Mouse (Mus musculus): ENCODE measurements around the gene Dynll2.
"Not testable (repeated sequence)": the region's sequence is repeated elsewhere in the genome, so short reads cannot be mapped to it uniquely, and the experiment has no call there.

The Dynll2 gene

GRCm38 (mm10) chr11:87987861-87988260, 528 bp upstream of the Dynll2 start:
- no peak for DNase-seq (ENCODE audit: low spot score in 2 of 2)

DNA sequence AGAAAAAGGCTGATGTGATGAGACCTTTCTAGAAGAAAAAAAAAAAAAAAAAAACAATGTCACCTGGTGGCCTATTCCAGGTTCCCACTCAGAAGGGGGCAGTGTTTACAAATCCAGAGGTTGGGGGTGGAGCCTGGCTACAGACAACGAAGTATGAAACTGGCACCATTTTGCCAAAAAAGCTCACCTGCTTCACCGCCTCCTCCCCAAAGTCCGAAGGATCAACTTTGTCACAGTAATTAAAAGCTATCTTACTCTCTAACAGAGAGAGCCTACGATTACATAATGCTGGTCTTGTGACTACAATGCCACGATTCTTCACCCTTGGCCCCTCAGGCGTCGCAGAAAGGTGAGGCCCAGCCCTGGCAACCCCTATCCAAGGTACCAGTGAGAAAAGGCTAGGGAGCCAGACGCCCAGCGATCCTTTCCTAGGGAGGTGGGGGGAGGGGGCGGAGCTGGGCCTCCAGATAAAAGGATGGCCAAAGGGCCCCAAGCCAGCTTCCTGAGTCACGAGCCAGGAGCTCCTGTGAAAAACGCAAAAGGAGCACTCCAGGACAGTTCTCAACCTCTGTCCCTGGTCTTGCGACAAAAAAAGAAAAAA, 1.1 kb downstream of the Dynll2 start:
- peak in 1 of 2 experiments; percentile 23 for DNase-seq (ENCODE audit: low spot score in 2 of 2)

- no peak for DNase-seq (ENCODE audit: low spot score in 2 of 2)
These were observed 1.7 kb downstream of the Dynll2 start for GRCm38 (mm10) chr11:87985643-87986042.

DNA sequence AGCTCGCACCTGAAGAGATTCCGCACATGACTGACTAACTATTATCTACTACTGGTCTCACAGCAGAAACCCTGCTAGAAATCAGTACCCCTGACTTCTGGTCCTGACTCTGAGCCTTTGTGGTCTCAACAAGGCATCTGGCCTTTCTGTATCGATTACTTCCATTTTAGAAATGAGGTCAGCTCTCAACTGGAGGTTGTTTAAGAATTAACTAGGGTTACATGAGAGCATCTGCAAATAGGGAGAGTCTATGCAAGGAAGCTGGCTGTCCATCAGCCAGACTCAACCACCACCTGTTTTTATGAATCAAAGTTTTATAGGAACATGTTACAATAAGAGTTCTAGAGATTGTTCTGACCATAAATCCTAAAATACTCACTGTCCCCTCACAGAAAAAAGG, 2.8 kb downstream of the Dynll2 start:
- DNase-seq (ENCODE audit: low spot score in 2 of 2) = no peak

DNA sequence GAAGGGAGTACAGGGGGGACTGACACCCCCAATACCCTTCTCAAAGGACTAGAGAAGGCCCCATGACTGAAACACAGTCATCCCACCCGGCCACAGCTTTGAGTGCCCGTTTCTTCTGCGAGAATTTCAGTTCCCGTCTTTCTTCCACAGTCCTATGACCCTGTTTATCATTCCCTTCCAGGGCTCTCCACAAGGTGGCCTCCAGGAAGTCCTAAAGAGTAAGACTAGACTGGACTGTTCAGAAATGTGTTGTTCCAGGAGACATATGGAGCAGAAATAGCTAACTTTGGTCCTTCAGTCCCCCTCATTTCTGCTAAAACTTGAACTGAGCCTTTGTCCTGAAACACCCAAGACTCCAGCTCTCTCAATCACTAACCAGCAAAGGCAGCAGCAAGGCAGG, 8.4 kb downstream of the Dynll2 start:
- DNase-seq (ENCODE audit: low spot score in 2 of 2) = no peak

DNA sequence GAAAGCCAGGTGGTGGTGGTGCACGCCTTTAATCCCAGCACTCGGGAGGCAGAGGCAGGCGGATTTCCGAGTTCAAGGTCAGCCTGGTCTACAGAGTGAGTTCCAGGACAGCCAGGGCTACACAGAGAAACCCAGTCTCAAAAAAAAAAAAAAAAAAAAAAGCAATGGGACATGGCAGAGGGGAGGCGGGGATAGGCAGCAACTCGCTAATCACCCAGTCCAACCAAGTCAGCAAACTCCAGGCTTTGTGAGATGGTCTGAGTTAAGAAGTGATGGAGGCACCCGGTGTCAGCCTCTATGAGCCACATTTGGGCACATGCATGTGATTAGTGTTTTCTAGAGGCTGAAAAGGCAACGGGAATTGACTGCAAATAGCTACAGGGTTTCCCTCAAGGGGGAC, 10.3 kb downstream of the Dynll2 start:
- DNase-seq (ENCODE audit: low spot score in 2 of 2) = not testable (repeated sequence)

DNA sequence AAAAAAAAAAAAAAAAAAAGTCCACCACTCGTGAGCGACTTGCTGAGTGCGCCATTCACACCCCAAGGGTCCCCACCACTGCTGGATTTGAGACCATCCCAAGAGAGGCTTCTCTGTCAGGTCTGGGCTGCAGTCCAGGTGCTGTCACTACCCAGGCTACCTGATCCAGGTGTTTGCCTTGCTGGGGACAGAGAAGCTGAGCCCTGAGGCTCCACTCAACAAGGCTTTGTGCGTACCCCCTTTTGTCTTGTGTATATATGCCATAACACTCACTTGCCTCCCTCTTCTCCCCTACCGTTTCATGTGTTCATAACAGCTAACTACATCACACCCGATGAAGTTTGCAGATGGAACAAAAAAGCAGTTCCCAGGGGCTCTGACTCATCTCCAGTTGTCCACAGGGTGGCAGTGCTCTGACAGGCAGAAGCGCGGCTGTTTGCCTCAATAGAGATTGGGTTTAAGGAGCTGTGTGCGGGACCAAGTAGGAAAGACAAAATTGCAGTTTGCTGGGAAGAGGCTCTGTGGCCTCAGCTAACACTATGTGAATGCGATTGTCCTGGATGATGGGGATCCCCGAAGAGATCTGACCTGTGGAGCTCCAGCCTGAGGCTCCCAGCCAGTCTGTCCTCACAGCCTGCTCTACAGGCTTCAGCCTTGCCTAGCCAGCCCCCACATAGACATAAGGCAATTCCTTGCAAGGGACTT, 12.7 kb downstream of the Dynll2 start:
- DNase-seq (ENCODE audit: low spot score in 2 of 2) = peak; percentile 48 to 66

- DNase-seq (ENCODE audit: low spot score in 2 of 2) = no peak
These were observed 13.6 kb downstream of the Dynll2 start for GRCm38 (mm10) chr11:87973559-87974305.

GRCm38 (mm10) chr11:87972829-87973228, 14.5 kb downstream of the Dynll2 start:
- no peak for DNase-seq (ENCODE audit: low spot score in 2 of 2)

GRCm38 (mm10) chr11:87968356-87969122, 18.8 kb downstream of the Dynll2 start:
- no peak for DNase-seq (ENCODE audit: low spot score in 2 of 2)

DNA sequence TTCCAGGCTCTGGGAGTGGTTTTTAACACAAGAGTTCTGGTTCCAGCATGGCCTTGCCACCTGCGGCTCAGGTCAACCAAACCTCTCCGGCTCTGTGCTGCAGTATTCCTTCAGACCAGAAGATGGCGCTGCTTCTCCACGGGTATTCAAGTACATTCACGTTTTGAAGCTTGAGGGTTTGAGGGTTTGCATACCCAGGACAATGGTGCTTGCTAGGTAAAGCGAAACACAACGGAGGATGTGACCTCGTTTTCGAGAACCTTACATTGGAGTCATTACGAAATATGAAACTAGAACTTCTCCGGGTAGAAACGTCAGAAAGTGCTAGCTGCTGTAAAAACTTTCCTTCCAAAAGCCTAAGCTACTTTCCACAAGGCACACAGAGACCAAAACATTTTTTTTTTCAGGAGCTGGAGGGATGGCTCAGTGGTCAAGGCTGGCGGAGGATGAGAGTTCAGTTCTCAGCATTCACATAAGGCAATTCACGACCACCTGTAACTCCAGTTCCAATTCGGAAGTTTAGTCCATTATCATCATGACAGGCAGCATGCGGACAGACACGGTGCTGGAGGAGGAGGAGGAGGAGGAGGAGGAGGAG, 19.5 kb downstream of the Dynll2 start:
- DNase-seq (ENCODE audit: low spot score in 2 of 2) = peak; percentile 61 to 80

- DNase-seq (ENCODE audit: low spot score in 2 of 2) = no peak
These were observed 21.1 kb downstream of the Dynll2 start for GRCm38 (mm10) chr11:87966214-87966613.

- no peak for DNase-seq (ENCODE audit: low spot score in 2 of 2)
These were observed 22.0 kb downstream of the Dynll2 start for GRCm38 (mm10) chr11:87965293-87965692.

GRCm38 (mm10) chr11:87957066-87957465, 30.3 kb downstream of the Dynll2 start:
- no peak for DNase-seq (ENCODE audit: low spot score in 2 of 2)

DNA sequence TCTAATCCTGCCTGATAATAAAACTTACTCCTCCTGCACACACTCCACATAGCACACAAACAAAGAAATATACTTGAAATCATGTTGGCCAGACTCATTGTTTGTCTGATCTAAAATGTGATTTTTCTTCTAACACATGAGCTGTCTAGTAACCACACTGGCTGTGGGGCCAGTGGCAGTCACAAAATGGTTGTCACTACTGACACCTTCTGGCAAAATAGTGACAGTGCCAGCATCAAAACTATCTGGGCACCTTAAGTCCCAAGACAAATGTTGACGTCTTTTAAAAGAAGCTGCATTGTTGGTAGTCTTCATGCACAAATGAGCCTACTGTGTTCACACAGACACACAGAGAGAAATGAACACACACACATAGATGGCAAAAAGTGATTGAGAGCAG, 32.2 kb downstream of the Dynll2 start:
- DNase-seq (ENCODE audit: low spot score in 2 of 2) = no peak

DNA sequence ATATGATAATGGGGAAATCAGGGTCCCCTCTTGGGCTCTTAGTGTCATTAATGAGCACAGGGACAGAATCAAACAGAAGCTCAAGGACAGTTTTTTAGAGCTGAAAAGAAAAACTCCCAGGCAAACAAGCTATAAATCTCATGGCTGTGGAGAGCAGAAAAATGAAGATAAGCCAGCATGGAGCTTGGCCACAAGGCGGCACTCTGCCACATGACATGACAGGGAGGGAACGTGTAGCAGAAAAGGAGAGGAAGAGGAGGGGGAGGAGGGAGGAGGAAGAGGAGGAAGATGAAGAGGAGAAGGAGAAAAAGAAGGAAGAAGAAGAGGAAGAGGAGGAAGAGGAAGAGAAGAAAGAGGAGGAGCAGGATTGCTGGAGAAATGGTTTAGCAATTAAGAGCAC, 37.3 kb downstream of the Dynll2 start:
- DNase-seq (ENCODE audit: low spot score in 2 of 2) = no peak

- DNase-seq (ENCODE audit: low spot score in 2 of 2) = no peak
These were observed 51.9 kb downstream of the Dynll2 start for GRCm38 (mm10) chr11:87935467-87935866.

DNA sequence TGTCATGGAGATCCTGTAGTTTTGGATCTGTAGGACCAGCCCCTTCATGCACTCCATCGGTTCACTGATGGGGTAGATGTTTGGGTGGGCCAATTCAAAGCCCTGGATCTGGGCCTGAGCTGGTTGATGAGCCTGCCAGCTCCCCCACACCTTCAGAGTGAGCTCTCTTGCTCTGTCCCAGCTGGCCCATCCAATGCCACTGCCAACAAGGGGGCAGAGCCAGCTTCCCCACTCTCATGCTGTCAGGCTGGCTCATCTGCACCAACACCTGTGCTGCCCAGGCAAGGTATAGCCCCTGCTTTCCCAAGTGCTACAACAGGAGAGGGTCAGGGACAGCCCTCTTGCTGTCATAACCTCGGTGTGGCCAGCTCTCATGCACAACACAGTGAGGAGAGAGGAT, 53.6 kb downstream of the Dynll2 start:
- no peak for DNase-seq (ENCODE audit: low spot score in 2 of 2)

DNA sequence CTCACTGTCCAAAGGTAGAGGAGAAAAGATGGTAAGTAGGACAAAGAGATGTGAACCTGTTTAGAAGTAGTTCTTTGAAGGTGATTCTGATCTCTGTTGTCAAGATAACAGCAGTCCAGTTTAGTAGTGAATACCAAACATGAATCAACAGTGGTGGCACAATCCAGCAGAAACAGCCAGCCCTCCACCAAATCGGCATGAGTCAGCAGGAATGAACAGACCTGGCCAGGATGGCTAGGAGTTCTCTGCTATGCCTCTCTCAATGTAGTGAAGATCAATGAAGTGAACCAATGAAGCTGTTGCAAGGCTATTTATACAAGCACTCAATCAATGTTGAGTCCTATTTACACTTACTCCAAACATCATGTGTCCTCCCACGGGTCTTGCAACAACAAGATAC, 57.0 kb downstream of the Dynll2 start:
- no peak for DNase-seq (ENCODE audit: low spot score in 2 of 2)

All from frontal cortex, postnatal 14 days (tissue).